Mouse (Mus musculus) neural tube, embryonic 14.5 days (tissue): ENCODE data around the gene Cadps. TPM values are rescaled to one million over a fixed set of nuclear protein-coding genes. Genes with fewer than 3 reads are reported as not detected.
A peak's percentile ranks its signal among the peaks of the same experiment; 100 is the strongest.

Experiments
- ATAC-seq: fragments of 200-750 bp; cut with Nextera tagmentation; 2 replicates; pipeline ENCODE4 v1.8.0; 2017; ENCODE audit warnings: low read depth, mild to moderate bottlenecking, moderate TSS enrichment, moderate library complexity
- H3K27ac ChIP-seq: fragments of 300-500 bp; sonication (generic); 2 replicates; pipeline ENCODE4 v1.5.1; 2014; ENCODE audit warnings: low read depth, mild to moderate bottlenecking, control low read depth, low read length, moderate library complexity, mixed read lengths
- H3K27me3 ChIP-seq: fragments of 300-500 bp; sonication (generic); 2 replicates; pipeline ENCODE4 v1.6.1; 2014; ENCODE audit warnings: low read length; ENCODE audit not compliant: control insufficient read depth, insufficient read depth
- H3K36me3 ChIP-seq: fragments of 300-500 bp; sonication (generic); 2 replicates; pipeline ENCODE4 v1.6.1; 2014; ENCODE audit warnings: low read length, mixed read lengths; ENCODE audit not compliant: control insufficient read depth, insufficient read depth
- H3K4me1 ChIP-seq: fragments of 300-500 bp; sonication (generic); 2 replicates; pipeline ENCODE4 v1.6.1; 2014; ENCODE audit warnings: low read length; ENCODE audit not compliant: control insufficient read depth, insufficient read depth
- H3K4me2 ChIP-seq: fragments of 300-500 bp; sonication (generic); 2 replicates; pipeline ENCODE4 v1.6.1; 2014; ENCODE audit warnings: mild to moderate bottlenecking, low read depth, low read length, control low read depth
- H3K4me3 ChIP-seq: fragments of 300-500 bp; sonication (generic); 2 replicates; pipeline ENCODE4 v1.5.1; 2014; ENCODE audit warnings: low read depth, low read length, control low read depth, mixed read lengths
- H3K9ac ChIP-seq: fragments of 300-500 bp; sonication (generic); replicated peaks from 2 replicates; pipeline ENCODE4 v1.6.1; 2014; ENCODE audit warnings: low read depth, mild to moderate bottlenecking, control low read depth, low read length, mixed read lengths
- H3K9me3 ChIP-seq: fragments of 300-500 bp; sonication (generic); 2 replicates; pipeline ENCODE4 v1.6.1; 2016; ENCODE audit warnings: low read length; ENCODE audit not compliant: control insufficient read depth
- WGBS: fragments of 180-500 bp; shearing (Covaris S2); extraction: QIAGEN DNeasy Blood & Tissue Kit; methylation state at CpG from one replicate; pipeline ENCODE4 v1.1.7; 2014; 5-methylcytosine and 5-hydroxymethylcytosine counted together
- polyA plus RNA-seq: library from polyadenylated mRNA; unstranded; fragments of >200 nt; fragmentation: Nextera tagmentation; extraction: Ambion mirVana; gene quantifications from 2 replicates; pipeline ENCODE4 v1.2.1, GENCODE M21; 2014

Gene Cadps
- 71.6 and 86.2 TPM in 2 replicates for polyA plus RNA-seq

DNA sequence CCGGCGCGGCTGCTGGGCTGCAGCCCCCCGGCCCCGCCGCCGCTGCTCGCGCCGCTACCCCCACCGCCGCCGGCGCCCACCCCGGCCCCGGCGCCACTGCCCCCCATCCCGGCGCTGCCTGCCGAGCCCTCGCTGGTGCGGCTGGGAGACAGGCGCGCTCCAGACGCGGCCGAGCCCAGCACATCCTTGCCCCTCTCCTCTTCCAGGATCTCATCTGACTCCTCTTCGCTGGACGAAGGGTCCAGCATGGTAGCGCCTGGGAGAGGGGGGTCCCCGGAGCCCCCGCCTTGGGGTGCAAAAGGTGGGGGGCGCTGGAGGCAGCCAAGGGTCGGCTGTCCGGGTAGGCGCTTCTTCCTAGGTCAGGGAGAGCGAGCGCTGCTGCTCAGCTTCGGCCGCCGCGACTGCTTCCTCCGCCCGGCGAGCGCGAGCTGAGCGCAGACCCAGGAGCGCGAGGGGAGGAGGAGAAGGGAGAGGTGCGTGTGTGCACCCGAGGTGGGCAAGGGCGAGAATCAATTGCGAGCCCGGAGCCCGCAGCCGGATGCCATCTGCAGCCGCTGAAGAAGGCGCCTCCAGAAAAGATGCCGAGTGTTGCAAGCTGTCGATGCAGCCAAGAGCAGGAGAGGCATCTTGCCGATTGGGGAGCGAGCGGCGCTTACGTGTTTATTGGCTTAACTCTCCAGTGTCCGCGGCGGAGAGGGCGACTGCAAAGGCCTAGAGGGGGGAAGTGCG, at the start of gene Cadps:
Cadps (minus strand) TSS at position 589 of the 729 bp plus-strand sequence.
- peak; percentile 78 for ATAC-seq
- whole genome bisulfite sequencing, result under 1% methylated on average over 70 of the region's 71 CpGs
- H3K9ac ChIP-seq, result peak within 1 kb of the TSS; percentile 94

DNA sequence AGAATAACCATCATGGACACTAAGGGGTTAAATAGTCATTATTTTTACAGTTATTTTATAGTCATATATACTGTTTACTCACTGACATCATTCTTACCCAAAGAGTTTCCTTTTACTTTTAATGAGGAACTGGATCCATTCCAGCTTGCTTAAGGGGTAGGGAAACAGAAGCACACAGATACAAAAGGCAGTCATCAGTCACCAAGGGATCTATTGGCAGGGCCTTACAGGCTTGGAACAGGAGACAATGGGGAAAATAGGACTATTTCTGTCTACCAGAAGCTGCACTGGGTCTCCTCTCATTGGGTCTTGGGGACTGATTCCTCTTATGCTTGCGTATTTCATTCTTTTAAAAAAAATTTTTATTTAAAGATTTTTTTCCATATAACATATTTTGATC, 46.7 kb upstream of the Cadps start:
- 92% methylated on average over 1 of the region's 1 CpGs for WGBS
- Histone ChIP-seq H3K9ac (no peak overlapping the region), H3K4me1 (no peaks in the 10 kb centered on the region), H3K36me3 (no peaks in the 10 kb centered on the region), H3K9me3 (no peaks in the 10 kb centered on the region), H3K27ac (no peak overlapping the region), H3K4me3 (no peak overlapping the region), H3K4me2 (no peak overlapping the region), H3K27me3 (no peaks in the 10 kb centered on the region)
- no peak for ATAC-seq

More for the DNA sequence above, at the start of gene Cadps:
- no peaks in the 10 kb centered on the region for H3K27me3 ChIP-seq
- H3K36me3 ChIP-seq, result no peaks in the 10 kb centered on the region
- peak within 1 kb of the TSS; percentile 74 for H3K4me2 ChIP-seq
- peak within 1 kb of the TSS; percentile 63 for H3K4me3 ChIP-seq
- peaks cover 10% of the 10 kb centered on the region; the same call in 1 of the 2 replicates for H3K4me1 ChIP-seq
- no peaks in the 10 kb centered on the region for H3K9me3 ChIP-seq
- peak within 1 kb of the TSS; percentile 95 for H3K27ac ChIP-seq

- no peaks in the 10 kb centered on the region for H3K4me1 ChIP-seq
- H3K36me3 ChIP-seq, result no peaks in the 10 kb centered on the region
- no peaks in the 10 kb centered on the region for H3K27me3 ChIP-seq
- no peak overlapping the region for H3K4me3 ChIP-seq
- ATAC-seq, result no peak
- no peak overlapping the region for H3K9ac ChIP-seq
- no peak overlapping the region for H3K4me2 ChIP-seq
- WGBS, result 79% methylated on average over 2 of the region's 2 CpGs
- no peaks in the 10 kb centered on the region for H3K9me3 ChIP-seq
- H3K27ac ChIP-seq, result no peak overlapping the region
Measured at GRCm38 (mm10) chr14:12865258-12865657, 42.4 kb upstream of the Cadps start.

DNA sequence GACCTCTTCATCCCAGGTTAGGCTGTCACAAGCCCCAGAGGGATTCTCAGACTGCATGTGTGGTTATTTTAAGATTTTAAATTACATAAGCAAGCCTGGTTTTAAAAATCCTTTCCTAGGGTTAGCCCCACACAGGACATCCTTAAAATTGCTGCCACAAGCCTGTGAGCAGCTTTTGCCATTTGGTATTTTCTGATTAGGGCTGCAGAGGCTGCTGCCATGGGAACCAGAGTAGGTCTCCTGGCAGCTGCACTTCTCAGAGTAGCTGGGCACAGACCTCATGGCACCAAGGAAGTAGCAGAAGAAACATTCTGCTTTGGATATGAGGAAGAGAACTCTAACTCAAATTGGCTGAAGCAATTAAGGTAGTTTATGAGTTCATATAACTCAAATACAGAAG, 21.0 kb upstream of the Cadps start:
- Histone ChIP-seq H3K27me3 (no peaks in the 10 kb centered on the region), H3K4me3 (no peak overlapping the region), H3K36me3 (no peaks in the 10 kb centered on the region), H3K4me2 (no peak overlapping the region), H3K9me3 (no peaks in the 10 kb centered on the region), H3K27ac (no peak overlapping the region), H3K4me1 (no peaks in the 10 kb centered on the region), H3K9ac (no peak overlapping the region)
- no peak for ATAC-seq

DNA sequence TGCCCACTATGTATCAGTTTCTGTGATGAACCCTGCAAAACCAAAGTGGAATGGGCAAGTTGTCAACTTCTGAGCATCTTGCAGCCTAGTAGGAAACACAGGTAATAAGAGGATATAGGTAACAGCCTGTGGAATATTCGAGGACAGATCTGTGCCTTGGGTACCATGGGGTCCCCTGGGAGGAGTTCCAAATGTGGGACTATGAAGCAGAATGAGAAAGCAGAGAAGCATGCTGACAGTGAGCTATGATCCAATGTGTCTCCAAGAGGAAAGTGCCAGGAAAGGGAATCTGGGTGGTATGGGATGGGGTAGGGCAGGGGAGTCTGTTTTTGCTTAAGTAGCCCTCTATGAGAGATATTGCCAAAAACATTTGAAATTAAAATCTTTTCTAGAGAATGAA, 16.6 kb upstream of the Cadps start:
- H3K27me3 ChIP-seq, result no peaks in the 10 kb centered on the region
- H3K36me3 ChIP-seq, result no peaks in the 10 kb centered on the region
- 73% methylated on average over 1 of the region's 1 CpGs for WGBS
- H3K9me3 ChIP-seq, result no peaks in the 10 kb centered on the region
- H3K4me3 ChIP-seq, result no peak overlapping the region
- no peak overlapping the region for H3K27ac ChIP-seq
- no peak overlapping the region for H3K4me2 ChIP-seq
- H3K4me1 ChIP-seq, result no peaks in the 10 kb centered on the region
- no peak for ATAC-seq
- H3K9ac ChIP-seq, result no peak overlapping the region

DNA sequence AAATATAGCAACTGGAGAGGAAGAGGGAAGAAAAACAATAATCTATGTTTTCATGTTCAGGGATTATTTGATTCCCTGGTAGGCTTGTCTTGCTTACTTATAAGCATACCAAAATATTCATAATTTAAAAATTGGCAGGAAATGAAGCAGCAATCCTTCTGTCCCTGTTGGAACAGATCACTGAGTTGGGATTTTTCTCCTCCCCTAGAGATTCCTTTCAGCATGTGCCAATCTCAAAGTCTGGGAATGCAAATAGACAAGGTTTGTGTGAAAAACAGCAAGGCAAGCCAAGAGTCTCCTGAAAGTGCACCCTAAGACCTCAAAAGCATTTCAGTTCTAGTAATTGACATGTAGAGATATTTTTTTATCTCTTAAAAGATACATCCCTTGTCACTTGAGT, 16.1 kb upstream of the Cadps start:
- H3K9ac ChIP-seq, result no peak overlapping the region
- no peaks in the 10 kb centered on the region for H3K9me3 ChIP-seq
- no peaks in the 10 kb centered on the region for H3K4me1 ChIP-seq
- ATAC-seq, result no peak
- H3K36me3 ChIP-seq, result no peaks in the 10 kb centered on the region
- H3K27ac ChIP-seq, result no peak overlapping the region
- no peak overlapping the region for H3K4me3 ChIP-seq
- no peaks in the 10 kb centered on the region for H3K27me3 ChIP-seq
- H3K4me2 ChIP-seq, result no peak overlapping the region

GRCm38 (mm10) chr14:12838323-12838722, 15.4 kb upstream of the Cadps start:
- Histone ChIP-seq H3K27me3 (no peaks in the 10 kb centered on the region), H3K4me1 (no peaks in the 10 kb centered on the region), H3K27ac (no peak overlapping the region), H3K9me3 (no peaks in the 10 kb centered on the region), H3K36me3 (no peaks in the 10 kb centered on the region), H3K4me2 (no peak overlapping the region), H3K9ac (no peak overlapping the region), H3K4me3 (no peak overlapping the region)
- no peak for ATAC-seq

DNA sequence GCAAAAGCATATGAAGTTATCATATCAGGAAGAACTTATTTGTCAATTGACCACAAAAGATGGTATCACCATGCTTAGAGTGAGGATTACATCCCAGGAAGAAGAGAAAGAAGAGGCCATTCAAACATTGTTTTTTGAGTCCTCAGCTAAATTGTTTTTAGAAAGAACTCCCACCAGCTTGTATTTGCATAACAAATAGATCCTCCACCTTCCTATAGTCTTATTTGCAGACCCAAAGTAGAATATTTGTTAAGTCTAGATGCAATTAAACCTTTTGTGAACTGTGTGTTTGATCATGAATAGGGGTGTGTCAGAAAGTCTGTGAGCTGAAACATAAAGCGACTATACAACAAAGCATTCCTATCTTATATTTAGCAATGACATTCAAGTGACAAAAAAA, 15.0 kb upstream of the Cadps start:
- no peak overlapping the region for H3K27ac ChIP-seq
- H3K4me1 ChIP-seq, result no peaks in the 10 kb centered on the region
- H3K36me3 ChIP-seq, result no peaks in the 10 kb centered on the region
- 26% methylated on average over 1 of the region's 1 CpGs for WGBS
- H3K27me3 ChIP-seq, result no peaks in the 10 kb centered on the region
- no peak overlapping the region for H3K4me2 ChIP-seq
- no peaks in the 10 kb centered on the region for H3K9me3 ChIP-seq
- no peak overlapping the region for H3K4me3 ChIP-seq
- ATAC-seq, result no peak
- no peak overlapping the region for H3K9ac ChIP-seq

- peaks cover 10% of the 10 kb centered on the region; the same call in 1 of the 2 replicates for H3K4me1 ChIP-seq
- no peaks in the 10 kb centered on the region for H3K27me3 ChIP-seq
- no peak overlapping the region for H3K9ac ChIP-seq
- H3K27ac ChIP-seq, result no peak overlapping the region
- H3K9me3 ChIP-seq, result no peaks in the 10 kb centered on the region
- WGBS, result 17% methylated on average over 6 of the region's 6 CpGs
- ATAC-seq, result no peak
- peak overlapping the region; percentile 74; the same call in 1 of the 2 replicates for H3K4me2 ChIP-seq
- no peaks in the 10 kb centered on the region for H3K36me3 ChIP-seq
- no peak overlapping the region for H3K4me3 ChIP-seq
Measured at GRCm38 (mm10) chr14:12823781-12824180, 902 bp upstream of the Cadps start.
